Mouse (Mus musculus): ENCODE measurements around the gene Xcr1. TPM values are rescaled to one million over a fixed set of nuclear protein-coding genes. Genes with fewer than 3 reads are reported as not detected.

The Xcr1 gene
- total RNA-seq, 2 experiments from 2014 or later = 0.15 to 0.27 TPM

DNA sequence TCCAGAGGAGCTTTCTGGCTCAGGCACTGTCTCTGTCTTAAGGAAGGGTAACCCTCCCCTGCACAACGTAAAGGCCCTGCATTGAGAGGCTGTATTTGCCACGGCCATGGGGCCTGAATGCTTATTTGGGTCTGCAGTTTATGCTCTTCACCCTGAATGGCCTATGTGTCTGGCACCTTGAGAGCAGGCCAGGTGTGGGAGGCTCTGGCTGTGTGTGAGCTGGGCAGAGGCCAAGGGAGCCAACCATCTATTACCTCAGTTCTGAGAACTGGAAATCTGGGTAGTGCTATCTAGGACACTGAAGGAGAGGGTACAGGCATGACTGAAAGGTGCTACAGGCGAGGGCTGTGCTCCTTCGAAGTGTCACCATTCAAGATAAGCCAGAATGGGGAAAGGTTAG, 47.0 kb downstream of the Xcr1 start:
- no peak for DNase-seq

DNA sequence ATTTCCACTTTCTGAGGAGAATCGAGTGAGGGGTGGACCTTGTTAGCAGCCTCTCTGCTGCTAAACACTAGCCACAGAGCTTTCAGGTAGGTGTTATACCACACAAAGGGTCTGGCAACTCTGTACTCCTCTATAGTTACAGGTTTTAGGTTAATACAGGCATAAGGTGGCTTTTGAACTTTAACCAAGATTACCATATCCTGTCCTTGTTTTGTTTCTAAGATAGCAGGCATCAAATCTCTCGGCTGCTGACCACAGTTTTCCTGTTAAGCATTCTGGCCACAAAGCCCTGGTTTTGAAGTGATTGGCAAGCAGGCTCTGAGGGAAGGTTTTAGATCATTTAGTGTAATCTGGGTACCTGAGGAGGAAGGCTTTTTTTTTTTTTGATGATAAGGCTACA, 47.5 kb downstream of the Xcr1 start:
- DNase-seq = no peak

DNA sequence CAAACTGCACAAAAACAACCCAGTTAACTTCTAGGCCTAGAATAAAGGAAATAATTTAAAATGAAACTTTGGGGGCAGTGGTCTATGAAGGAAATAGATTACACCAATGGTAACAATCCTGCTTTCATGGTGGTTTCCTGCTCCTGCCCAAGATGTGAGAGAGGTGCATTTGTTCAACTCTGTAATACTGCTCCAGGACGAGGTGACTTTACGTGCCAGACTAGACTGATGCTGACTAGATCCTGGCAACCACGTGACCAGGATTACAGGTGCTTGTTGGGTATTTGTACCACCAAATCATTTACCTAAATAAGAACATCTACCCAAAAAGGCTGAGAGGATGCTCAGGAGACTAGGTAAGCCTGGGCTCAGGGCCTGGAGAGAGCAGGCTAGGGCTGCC, 50.0 kb downstream of the Xcr1 start:
- no peak for DNase-seq

DNA sequence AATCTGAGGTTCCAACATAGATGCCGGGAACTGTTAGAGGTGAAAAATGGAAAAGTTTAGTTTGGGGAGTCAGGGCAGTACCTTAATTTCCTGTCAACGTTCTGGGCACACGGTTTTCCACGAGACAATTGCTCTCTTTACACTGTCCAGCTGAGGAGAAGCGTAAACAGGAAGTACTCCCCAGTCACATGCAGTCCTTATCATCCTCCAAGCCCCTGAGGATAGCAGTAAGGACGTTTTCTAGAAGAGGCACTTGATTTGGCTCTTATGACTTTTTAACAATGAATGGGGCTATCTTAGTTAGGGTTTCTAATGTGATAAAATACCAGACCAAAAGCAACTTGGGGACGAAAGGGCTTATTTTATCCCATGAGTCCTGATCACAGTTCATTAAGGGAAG, 53.2 kb downstream of the Xcr1 start:
- no peak for DNase-seq

GRCm38 (mm10) chr9:123806267-123806666, 55.6 kb downstream of the Xcr1 start, which contains the start of gene Cxcr6:
Cxcr6 (plus strand) TSS chr9:123806475.
- DNase-seq = no peak

DNA sequence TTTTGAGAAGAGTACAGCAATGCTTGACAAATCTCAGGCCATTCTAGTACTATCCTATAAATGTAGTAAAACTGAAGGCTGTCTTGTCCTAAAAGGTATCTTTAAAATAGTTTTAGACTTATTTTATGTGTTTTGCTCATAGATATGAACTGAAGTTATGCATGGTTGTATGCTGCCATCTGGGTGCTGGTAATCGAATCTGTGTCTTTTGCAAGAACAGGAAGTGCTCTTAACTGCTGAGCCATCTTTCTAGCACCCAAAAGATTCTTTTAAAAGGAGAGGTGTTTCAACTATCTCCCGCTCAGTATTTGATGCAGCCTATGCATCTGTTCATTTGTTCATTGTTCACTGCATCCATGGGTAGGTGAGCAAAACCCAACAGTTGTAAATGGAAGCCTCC, 56.6 kb downstream of the Xcr1 start:
- no peak for DNase-seq

DNA sequence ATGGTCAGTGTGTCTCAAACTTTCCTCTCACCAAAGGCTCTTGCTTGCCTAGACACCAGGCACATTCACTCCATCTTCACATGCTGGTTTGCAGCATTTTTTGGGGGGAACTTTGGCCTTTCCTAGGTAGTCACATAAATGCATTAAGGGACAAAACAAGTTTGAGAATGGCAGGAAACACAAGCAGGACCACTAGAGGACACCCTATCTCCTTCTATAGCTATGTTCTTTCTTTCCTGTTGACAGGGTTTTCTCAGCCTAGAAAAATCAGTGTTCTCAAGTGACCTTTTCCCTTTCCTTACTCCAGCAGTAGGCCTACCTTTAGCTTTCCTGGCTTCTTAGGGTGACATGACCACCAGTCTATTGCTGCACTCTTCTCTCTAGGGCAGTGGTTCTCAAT, 58.9 kb downstream of the Xcr1 start:
- DNase-seq = no peak

DNA sequence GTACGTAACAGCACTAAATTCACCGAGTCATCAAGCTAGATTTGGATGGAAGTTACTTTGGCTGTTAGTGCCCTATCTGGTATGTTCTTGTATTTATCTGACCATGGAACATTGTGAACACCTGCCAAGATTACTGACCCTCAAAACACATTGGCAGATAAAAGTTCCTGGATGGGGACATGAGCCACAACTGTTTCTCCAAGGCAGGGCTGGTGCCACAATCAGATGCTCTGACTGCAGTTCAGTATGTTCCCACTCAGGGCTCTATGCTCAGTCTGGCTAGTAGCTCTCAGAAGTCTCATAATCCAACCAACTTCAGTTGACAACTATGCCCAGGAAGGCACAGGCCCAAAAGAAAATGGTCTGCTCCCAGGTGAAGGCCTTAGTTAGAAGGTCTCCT, 59.4 kb downstream of the Xcr1 start:
- no peak for DNase-seq

Other genes with a start within 250 kb of the Xcr1 start
- gene Slc6a20b, start 229.5 kb downstream of the Xcr1 start, total RNA-seq (2021) = under 1 TPM; 0.06 to 0.39 TPM
- gene Ccr9, start 183.6 kb downstream of the Xcr1 start, total RNA-seq (2021) = under 1 TPM; 0.33 to 0.57 TPM
- under 1 TPM; 0.39 to 0.51 TPM for gene Slc6a20a, start 183.1 kb downstream of the Xcr1 start, total RNA-seq (2021)
- gene Lztfl1, start 144.3 kb downstream of the Xcr1 start, total RNA-seq (2021) = 10 to 100 TPM; 36.6 to 40.3 TPM
- under 1 TPM; 0.30 to 0.54 TPM for gene Cxcr6, start 55.6 kb downstream of the Xcr1 start, total RNA-seq (2021)
- 10 to 100 TPM; 42.6 to 60.7 TPM for gene Fyco1, start 10.1 kb downstream of the Xcr1 start, total RNA-seq (2021)
- 1 to 10 TPM; 1.6 to 1.8 TPM for gene Ccr1, start 106.7 kb upstream of the Xcr1 start, total RNA-seq (2021)
- gene Ccr1l1, start 116.4 kb upstream of the Xcr1 start, total RNA-seq (2021) = not detected
- gene Ccr3, start 159.9 kb upstream of the Xcr1 start, total RNA-seq (2021) = under 1 TPM; 0.33 to 0.42 TPM
- 1 to 10 TPM; 2.6 to 3.3 TPM for gene Ccr2, start 239.9 kb upstream of the Xcr1 start, total RNA-seq (2021)

Measured in adrenal gland, postnatal 10 days (tissue).